Mouse (Mus musculus): Measurements from ENCODE around the gene Them7.

- TF ChIP-seq CTCF (IDR thresholded peaks at IDR 0.05; ENCODE audit: low read depth, low read length) (peak; percentile 69), EP300 (IDR thresholded peaks at IDR 0.05; ENCODE audit: insufficient read depth, low read depth, low read length) (no peak), POLR2A (IDR thresholded peaks at IDR 0.05; ENCODE audit: insufficient read depth, low read length) (no peak)
Measured at GRCm38 (mm10) chr2:105428029-105428428, 203.9 kb downstream of the Them7 start.

Measured in ES-Bruce4 (cell line).